Mouse (Mus musculus): Measurements from ENCODE around the gene Ap2a1. TPM values are rescaled to one million over a fixed set of nuclear protein-coding genes. Genes with fewer than 3 reads are reported as not detected.

Gene Ap2a1
- total RNA-seq, 2 experiments from 2014 or later: 74.5 to 82.2 TPM

GRCm38 (mm10) chr7:44869697-44870528 lies 59.4 kb downstream of the Ap2a1 start, which contains the start of gene Ptov1:
Gene Ptov1, minus strand, starts transcription at chr7:44869788.
- peak; percentile 89 for DNase-seq
- intact Hi-C loops (cut with DNase I): no loop called here

- DNase-seq: peak; percentile 77 to 79
- intact Hi-C loops (cut with DNase I): no loop called here
Measured at GRCm38 (mm10) chr7:44868919-44869696, 60.2 kb downstream of the Ap2a1 start.

- peak in 1 of 2 experiments; percentile 45 for DNase-seq
- intact Hi-C loops (cut with DNase I): no loop called here
Measured at GRCm38 (mm10) chr7:44868465-44868864, 60.8 kb downstream of the Ap2a1 start.

- no peak for DNase-seq
- intact Hi-C loops (cut with DNase I): no loop called here
Measured at GRCm38 (mm10) chr7:44867802-44868201, 61.5 kb downstream of the Ap2a1 start.

GRCm38 (mm10) chr7:44867010-44867702 lies 62.1 kb downstream of the Ap2a1 start:
- no peak for DNase-seq
- intact Hi-C loops (cut with DNase I): no loop called here

GRCm38 (mm10) chr7:44866276-44867009 lies 62.9 kb downstream of the Ap2a1 start:
- DNase-seq: peak; percentile 68 to 78
- intact Hi-C loops (cut with DNase I): no loop called here

- intact Hi-C loops (cut with DNase I): no loop called here
- DNase-seq: no peak
Measured at GRCm38 (mm10) chr7:44864595-44865542, 64.4 kb downstream of the Ap2a1 start.

- no peak for DNase-seq
- intact Hi-C loops (cut with DNase I): no loop called here
Measured at GRCm38 (mm10) chr7:44863982-44864494, 65.3 kb downstream of the Ap2a1 start.

- no peak for DNase-seq
- intact Hi-C loops (cut with DNase I): no loop called here
Measured at GRCm38 (mm10) chr7:44863210-44863609, 66.1 kb downstream of the Ap2a1 start.

GRCm38 (mm10) chr7:44862434-44862833 lies 66.9 kb downstream of the Ap2a1 start:
- DNase-seq: no peak
- intact Hi-C loops (cut with DNase I): no loop called here

GRCm38 (mm10) chr7:44861429-44861816 lies 67.9 kb downstream of the Ap2a1 start:
- no peak for DNase-seq
- intact Hi-C loops (cut with DNase I): no loop called here

- intact Hi-C loops (cut with DNase I): no loop called here
- DNase-seq: peak; percentile 79 to 86
Measured at GRCm38 (mm10) chr7:44860576-44861428, 68.5 kb downstream of the Ap2a1 start.

- no peak for DNase-seq
- intact Hi-C loops (cut with DNase I): no loop called here
Measured at GRCm38 (mm10) chr7:44859896-44860295, 69.4 kb downstream of the Ap2a1 start.

- intact Hi-C loops (cut with DNase I): no loop called here
Measured at GRCm38 (mm10) chr7:44857905-44858304, 71.4 kb downstream of the Ap2a1 start.

GRCm38 (mm10) chr7:44857042-44857552 lies 72.2 kb downstream of the Ap2a1 start, which contains the start of gene Pnkp:
Gene Pnkp, plus strand, starts transcription at chr7:44857139.
- DNase-seq: peak; percentile 83 to 88
- intact Hi-C loops (cut with DNase I): no loop called here

More at GRCm38 (mm10) chr7:44857905-44858304, 71.4 kb downstream of the Ap2a1 start:
- no peak for DNase-seq

GRCm38 (mm10) chr7:44856265-44856916 lies 72.9 kb downstream of the Ap2a1 start:
- DNase-seq: no peak
- intact Hi-C loops (cut with DNase I): no loop called here

- intact Hi-C loops (cut with DNase I): no loop called here
- DNase-seq: no peak
Measured at GRCm38 (mm10) chr7:44855036-44855435, 74.3 kb downstream of the Ap2a1 start.

Measured in heart, postnatal 14 days (tissue).